Mouse (Mus musculus) cerebellum, postnatal 4 days (tissue): Measurements from ENCODE around the gene Trp53tg5.

Experiments used
- DNase-seq, 2 experiments: peaks; one replicate each; pipeline ENCODE4 v3.0.0; 2022; ENCODE audit warnings: low spot score in 2 of 2, mixed read lengths in 1 of 2

Gene Trp53tg5

GRCm38 (mm10) chr2:164473624-164474023, at the start of gene Trp53tg5:
TSS of gene Trp53tg5 (minus strand) at chr2:164473724.
- no peak for DNase-seq

DNA sequence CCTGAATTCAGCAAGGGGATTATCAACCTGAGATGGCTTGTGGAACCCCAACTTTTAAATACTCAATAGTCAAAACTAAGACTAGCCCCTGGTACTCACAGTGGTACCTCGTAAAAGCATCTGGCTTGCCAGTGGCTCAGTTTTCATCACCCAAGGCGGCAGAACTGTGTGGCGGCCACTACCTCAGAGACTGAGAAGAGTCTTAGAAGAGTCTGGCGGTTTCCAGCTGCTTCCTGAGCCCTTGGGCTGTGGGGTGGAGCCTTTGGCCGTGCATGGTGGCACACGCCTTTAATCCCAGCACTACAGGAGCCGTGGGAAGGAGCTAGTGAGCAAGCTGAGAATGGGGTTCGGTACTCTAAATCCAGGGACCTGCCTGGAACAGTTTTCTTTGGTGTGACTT, 48.8 kb upstream of the Trp53tg5 start:
- DNase-seq: no peak

- no peak for DNase-seq
These were observed 48.3 kb upstream of the Trp53tg5 start for GRCm38 (mm10) chr2:164521841-164522240.

- peak in 1 of 2 experiments; percentile 24 for DNase-seq
These were observed 47.3 kb upstream of the Trp53tg5 start for GRCm38 (mm10) chr2:164520782-164521181.

- no peak for DNase-seq
These were observed 45.6 kb upstream of the Trp53tg5 start for GRCm38 (mm10) chr2:164519171-164519526.

GRCm38 (mm10) chr2:164518266-164519170, 45.0 kb upstream of the Trp53tg5 start:
- DNase-seq: no peak

DNA sequence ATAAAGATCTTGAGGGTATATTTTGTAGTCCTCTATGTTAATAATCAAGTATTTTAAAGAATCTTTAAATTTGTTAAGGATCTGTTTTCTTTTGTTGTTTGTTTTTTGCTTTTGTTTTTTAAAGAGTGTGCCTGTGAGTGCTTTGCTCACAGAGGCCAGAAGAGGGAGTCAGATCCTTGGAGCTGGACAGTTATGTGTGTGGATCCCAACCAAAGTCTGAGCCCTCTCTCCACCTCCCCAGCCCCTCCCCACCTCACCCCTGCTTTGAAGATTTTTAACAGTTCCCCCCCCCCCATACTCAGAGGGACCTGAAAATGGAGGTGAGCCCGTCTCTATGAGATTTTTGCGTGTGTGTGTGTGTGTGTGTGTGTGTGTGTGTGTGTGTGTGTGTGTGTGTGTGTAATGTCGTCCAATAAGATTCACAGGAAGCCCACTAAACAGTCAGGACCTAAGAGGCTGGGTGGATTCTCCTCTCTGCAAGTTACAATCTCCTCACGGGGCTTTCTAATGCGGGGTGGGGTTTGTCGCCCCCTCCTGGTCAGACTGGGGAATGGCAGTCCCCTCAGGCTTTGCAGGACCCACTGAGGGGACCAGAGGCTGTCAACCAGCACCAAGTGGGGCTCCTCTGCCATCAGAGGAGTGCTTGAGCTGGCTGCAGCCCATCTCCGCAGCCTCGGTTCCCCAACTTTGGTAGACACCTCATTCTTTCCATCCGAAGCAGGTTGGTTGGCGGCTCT, 44.1 kb upstream of the Trp53tg5 start:
- peak in 1 of 2 experiments; percentile 54 for DNase-seq

- DNase-seq: no peak
These were observed 43.1 kb upstream of the Trp53tg5 start for GRCm38 (mm10) chr2:164516592-164516991.

GRCm38 (mm10) chr2:164515897-164516296, 42.4 kb upstream of the Trp53tg5 start:
- no peak for DNase-seq

DNA sequence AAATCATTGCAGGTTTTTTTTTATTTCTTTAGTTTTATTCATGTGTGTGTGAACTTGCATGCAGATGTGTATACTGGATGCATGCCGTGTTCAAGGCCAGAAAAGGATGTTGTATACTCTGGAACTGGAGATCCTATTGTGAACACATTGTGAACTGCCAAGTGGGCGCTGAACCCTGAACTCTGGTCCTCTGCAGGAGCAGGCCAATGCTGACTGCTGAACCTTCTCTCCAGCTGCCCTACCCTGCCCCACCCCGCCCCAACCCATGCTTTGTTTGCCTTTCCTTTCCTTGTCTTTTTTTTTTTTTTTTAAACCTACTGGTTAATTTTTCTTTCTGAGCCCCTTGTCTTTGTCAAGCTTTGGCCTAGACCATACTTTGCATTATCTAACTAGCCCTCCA, 41.4 kb upstream of the Trp53tg5 start:
- DNase-seq: no peak

DNA sequence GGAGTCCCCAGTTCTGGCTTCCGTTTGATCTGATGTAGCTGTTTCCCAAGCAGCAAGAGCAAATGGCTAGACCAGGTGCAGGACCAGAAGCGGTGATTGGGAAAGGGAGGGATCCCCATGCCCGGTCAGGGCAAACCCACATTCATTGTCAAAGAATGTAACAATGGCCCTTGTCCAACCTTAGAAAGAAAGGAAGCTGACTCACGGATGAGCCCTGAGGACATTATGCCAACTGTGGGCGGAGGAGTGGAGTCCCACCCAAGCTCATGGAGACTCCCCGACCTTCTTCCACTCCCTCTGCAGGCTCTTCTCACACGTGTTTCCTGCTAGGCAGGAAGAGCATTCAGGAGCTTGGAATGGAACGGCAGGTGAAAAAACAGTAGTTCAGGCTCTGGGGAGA, 39.9 kb upstream of the Trp53tg5 start:
- no peak for DNase-seq

- no peak for DNase-seq
These were observed 38.8 kb upstream of the Trp53tg5 start for GRCm38 (mm10) chr2:164512121-164512909.

DNA sequence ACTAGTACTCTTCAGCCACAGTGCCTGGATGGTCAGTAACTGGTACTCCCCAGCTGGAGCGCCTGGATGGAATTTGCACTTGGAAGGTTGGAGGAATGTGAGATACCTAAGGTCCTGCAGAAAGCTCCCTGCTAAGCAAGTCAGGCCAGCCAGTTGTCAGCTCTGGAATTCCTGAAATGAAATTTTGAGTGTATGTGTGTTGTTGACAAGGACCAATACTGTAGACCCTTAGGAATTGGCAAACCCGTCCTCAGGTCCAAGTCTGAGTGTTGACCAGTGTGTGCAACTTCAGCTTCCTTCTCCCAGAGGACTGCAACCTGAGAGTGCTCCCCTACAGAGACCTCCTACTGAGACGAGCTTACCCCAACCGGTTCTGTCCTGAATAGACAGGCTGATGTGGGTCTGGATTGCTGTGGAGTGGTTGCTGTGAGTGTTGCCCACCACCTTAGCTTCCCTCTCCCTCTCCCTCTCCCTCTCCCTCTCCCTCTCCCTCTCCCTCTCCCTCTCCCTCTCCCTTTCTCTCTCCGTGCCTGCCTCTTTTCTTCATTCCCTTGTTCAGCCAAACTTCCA, 37.2 kb upstream of the Trp53tg5 start:
- no peak for DNase-seq

DNA sequence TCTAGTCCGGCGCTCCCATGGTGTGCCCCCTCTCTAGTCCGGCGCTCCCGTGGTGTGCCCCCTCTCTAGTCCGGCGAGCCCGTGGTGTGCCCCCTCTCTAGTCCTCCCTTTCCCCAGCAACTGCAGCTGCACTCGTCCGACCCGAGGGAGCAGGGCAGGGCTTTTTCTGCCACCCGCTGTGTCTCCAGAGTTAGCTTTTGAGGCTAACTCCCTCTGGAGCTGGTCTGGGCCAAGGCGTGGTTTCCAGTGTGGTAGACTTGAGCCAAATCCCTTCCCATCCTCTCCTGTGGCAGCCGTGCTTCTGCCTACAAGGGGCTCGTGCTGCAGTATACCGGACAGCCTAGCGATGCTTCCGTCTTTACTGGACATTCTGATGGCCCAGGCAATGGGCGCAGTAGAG, 34.3 kb upstream of the Trp53tg5 start:
- no peak for DNase-seq

DNA sequence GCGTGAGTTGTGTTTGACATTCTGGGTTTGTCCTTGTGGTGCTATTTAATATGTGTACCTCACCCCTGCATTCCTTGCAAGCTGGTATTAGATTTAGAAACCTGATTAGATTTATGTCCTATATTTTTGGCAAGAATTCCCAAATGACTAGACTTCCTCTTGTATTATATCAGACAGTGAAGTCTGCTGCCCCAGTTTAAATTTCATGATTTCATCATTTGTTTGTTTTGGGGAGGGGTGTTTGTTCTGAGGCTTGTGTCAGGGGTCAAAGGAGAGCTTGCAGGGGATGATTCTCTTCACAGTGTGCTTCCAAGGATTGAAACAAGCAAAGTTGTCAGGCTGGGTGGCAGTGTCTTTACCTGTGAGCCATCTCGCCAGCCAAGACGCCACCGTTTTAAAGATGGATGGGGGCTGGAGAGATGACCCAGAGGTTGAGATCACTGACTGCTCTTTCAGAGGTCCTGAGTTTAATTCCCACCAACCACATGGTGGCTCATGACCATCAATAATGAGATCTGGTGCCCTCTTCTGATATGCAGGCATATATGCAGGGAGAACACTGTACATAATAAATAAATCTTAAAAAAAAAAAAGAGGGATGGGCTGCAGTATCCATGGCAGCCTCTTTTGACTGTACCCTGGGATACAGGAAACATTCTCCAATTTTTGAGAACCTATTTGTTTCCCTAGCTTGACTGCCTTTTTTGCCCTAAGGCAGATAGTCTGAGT, 32.3 kb upstream of the Trp53tg5 start:
- no peak for DNase-seq

DNA sequence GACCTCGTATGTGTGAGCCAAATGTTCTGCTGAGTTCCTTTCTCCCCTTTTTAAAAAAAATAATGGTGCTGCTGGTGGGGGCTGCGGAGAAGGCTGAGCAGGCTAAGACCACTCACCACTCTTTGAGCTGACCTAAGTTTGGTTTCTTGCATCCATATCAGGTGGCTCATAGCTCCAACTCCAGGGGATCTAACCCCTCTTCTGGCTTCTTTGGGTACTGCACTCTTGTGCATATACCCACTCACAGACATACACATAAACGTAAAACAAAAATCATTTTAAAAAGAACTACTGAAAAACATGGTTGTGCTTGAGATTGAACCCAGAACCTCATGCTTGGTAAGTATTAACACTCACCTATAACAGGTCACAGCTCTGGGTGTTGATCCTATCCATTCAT, 31.4 kb upstream of the Trp53tg5 start:
- DNase-seq: no peak

DNA sequence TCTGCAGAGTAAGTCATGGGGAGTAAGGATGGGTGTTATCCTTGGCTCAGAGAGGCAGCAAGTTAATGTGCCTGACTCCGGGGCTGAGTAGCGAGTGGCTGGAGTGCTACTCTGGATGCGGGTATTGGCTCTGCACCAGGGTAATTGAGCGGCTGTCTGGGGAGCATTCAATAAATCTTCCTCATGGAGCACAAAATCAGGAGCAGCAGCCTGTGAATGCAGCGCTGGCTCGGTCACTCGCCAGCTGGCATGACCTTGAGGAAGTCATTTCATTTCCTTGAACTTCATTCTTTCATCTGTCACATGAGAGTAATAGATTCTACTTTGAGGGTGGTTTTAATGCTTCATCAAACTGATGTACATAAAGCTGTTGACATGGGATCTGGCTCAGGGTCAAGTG, 27.0 kb upstream of the Trp53tg5 start:
- peak in 1 of 2 experiments; percentile 36 for DNase-seq

DNA sequence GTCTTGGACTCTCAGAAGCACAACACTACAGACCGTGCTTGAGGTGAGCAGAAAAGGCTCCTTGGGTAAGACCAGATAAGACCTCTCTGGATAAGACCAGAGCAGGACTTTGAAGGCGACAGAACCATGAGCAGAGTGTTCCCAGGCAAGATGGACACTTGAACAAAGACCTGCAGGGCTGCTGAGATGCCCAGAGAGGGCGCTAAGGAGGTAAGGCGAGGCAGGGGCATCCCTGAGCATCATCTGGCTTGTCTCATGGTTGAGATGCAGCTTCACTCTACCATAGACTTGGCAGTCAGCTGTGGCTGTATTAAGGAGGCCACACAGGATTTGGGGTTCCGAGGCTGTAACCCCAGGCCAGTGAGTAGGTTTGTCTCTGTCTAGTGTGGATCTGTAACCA, 25.8 kb upstream of the Trp53tg5 start:
- no peak for DNase-seq

DNA sequence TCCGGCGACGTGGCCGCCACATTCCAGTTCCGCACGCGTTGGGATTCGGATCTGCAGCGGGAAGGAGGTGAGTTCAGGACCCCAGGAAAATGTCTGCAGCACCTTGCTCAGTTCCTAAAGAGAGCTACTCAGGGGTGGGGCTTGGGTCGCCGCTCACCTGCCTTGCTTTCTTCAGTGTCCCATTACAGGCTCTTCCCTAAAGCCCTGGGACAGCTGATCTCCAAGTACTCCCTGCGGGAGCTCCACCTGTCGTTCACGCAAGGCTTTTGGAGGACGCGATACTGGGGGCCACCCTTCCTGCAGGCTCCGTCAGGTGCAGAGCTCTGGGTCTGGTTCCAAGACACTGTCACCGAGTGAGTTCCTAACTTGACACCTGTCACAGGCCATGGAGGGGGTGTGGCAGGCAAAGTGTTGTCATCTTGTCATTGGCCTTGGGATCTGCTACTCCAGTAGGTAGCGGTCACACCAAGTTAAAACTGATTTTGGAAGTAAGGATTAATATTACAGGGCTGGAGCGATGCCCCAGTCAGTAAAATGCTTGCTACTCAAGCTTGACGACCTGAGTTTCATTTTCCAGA, 24.3 kb upstream of the Trp53tg5 start:
- no peak for DNase-seq

- peak; percentile 66 to 82 for DNase-seq
These were observed 23.5 kb upstream of the Trp53tg5 start, which contains the start of gene Pigt for GRCm38 (mm10) chr2:164496847-164497690. TSS of gene Pigt (plus strand) at chr2:164497520.
